12 mouse cellular contexts compared by ENCODE assay signal in the genomic region with DNA sequence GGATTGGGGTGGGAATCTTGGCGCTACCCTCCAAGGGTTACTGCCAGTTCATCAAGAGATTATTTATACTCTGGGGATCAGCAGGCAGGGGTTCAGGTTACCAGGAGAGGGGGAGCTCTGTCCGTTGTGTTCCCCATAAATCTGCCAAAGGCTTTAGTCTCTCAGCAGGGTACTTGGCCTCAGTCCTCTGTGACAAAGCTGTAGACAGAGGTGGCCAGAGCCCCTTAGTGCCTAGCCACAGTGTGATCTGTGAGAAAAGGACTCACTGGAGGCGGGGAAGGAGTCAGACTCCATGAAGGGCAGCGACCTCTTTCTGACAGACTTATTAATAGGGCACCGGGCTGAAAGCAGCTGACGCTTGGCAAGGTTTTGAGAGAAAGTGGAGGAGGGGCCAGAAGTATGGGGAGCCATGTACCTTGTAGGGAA. TPM values are rescaled to one million over a fixed set of nuclear protein-coding genes. Genes with fewer than 3 reads are reported as not detected.
DNase-seq lines count a peak whose midpoint lies in the region; ATAC-seq and TF ChIP-seq lines count a peak whose summit lies in the region.
"Had no signal": no experiment of that assay in that cellular context is flagged by ENCODE, and none has a peak within 500 bp of the region (broad histone marks: within the 10 kb centered on the region; RNA-seq: fewer than 3 reads in every experiment).

No protein-coding gene starts in this region.

- no peak overlapping the region for H3K9ac ChIP-seq in midbrain, embryonic 11.5 days (ENCODE audit: low read length)
- H3K9ac ChIP-seq in midbrain, embryonic 14.5 days (replicated peaks; ENCODE audit: low read length): no peak overlapping the region
- H3K9ac ChIP-seq: hindbrain, embryonic 12.5 days had no signal

- H3K9me3 ChIP-seq in midbrain, embryonic 11.5 days (ENCODE audit: control insufficient read depth, low read length): no peaks in the 10 kb centered on the region
- no peaks in the 10 kb centered on the region for H3K9me3 ChIP-seq in midbrain, embryonic 14.5 days (ENCODE audit: control insufficient read depth, low read length)
- H3K9me3 ChIP-seq: hindbrain, embryonic 12.5 days had no signal

- H3K4me3 ChIP-seq in midbrain, embryonic 11.5 days (ENCODE audit: low read depth, low read length): no peak overlapping the region
- H3K4me3 ChIP-seq in midbrain, embryonic 14.5 days (replicated peaks; ENCODE audit: low read depth, low read length): no peak overlapping the region
- peak overlapping the region; percentile 65 for H3K4me3 ChIP-seq in gastrocnemius, adult 2 months
- H3K4me3 ChIP-seq in left cerebral cortex, adult 2 months: no peak overlapping the region
- H3K4me3 ChIP-seq: hindbrain, embryonic 12.5 days had no signal

- intact Hi-C loops in gastrocnemius, adult 2 months (cut with DNase I): no loop called here
- intact Hi-C loops in left cerebral cortex, adult 2 months (cut with DNase I): no loop called here

- no peak for TF ChIP-seq CTCF in gastrocnemius, adult 2 months (IDR thresholded peaks at IDR 0.05)
- TF ChIP-seq CTCF in left cerebral cortex, adult 2 months (IDR thresholded peaks at IDR 0.05): no peak

- no peaks in the 10 kb centered on the region for H3K27me3 ChIP-seq in midbrain, embryonic 11.5 days (ENCODE audit: control insufficient read depth, insufficient read depth, low read length)
- no peaks in the 10 kb centered on the region for H3K27me3 ChIP-seq in midbrain, embryonic 14.5 days (ENCODE audit: control insufficient read depth, insufficient read depth, low read length)
- H3K27me3 ChIP-seq: CH12.LX; hindbrain, embryonic 12.5 days had no signal

- H3K36me3 ChIP-seq in midbrain, embryonic 11.5 days (ENCODE audit: control insufficient read depth, insufficient read depth, low read length): 0 out of 2 replicates have a peak, but pooled peaks cover 5% of the 10 kb centered on the region
- H3K36me3 ChIP-seq in midbrain, embryonic 14.5 days (ENCODE audit: control insufficient read depth, insufficient read depth, low read length): peaks cover 23% of the 10 kb centered on the region

- DNase-seq in midbrain, embryonic 11.5 days (ENCODE audit: low spot score, missing footprints): peak; percentile 70
- no peak for DNase-seq in midbrain, embryonic 14.5 days
- peak; percentile 86 for DNase-seq in gastrocnemius, adult 2 months
- peak; percentile 90 for DNase-seq in kidney, adult 9 months
- DNase-seq in skeletal muscle tissue, adult 2 months (ENCODE audit: low read depth, low spot score): peak; percentile 88
- no peak for DNase-seq in left cerebral cortex, adult 2 months (ENCODE audit: extremely low spot score in 1 of 2, low spot score in 2 of 2)
- DNase-seq in retina, embryonic 14.5 days (ENCODE audit: low spot score): no peak
- no peak for DNase-seq in lung, adult 18-20 months
- DNase-seq: layer of hippocampus, adult 9-11 months had no signal

- ATAC-seq in midbrain, embryonic 11.5 days (ENCODE audit: low FRiP score): no peak
- ATAC-seq in midbrain, embryonic 14.5 days (ENCODE audit: low FRiP score, low TSS enrichment): no peak

- 58% methylated on average over 6 of the region's 6 CpGs for WGBS in midbrain, embryonic 11.5 days
- WGBS in midbrain, embryonic 14.5 days: 54% methylated on average over 6 of the region's 6 CpGs

- peaks cover 4% of the 10 kb centered on the region for H3K4me1 ChIP-seq in midbrain, embryonic 11.5 days (ENCODE audit: control insufficient read depth, insufficient read depth, low read length)
- peaks cover 6% of the 10 kb centered on the region for H3K4me1 ChIP-seq in midbrain, embryonic 14.5 days (ENCODE audit: control insufficient read depth, insufficient read depth, low read length)

- no peak overlapping the region for H3K27ac ChIP-seq in midbrain, embryonic 11.5 days (ENCODE audit: low read depth, low read length)
- no peak overlapping the region for H3K27ac ChIP-seq in midbrain, embryonic 14.5 days (replicated peaks; ENCODE audit: low read depth, low read length)
- peak overlapping the region; percentile 94 for H3K27ac ChIP-seq in gastrocnemius, adult 2 months
- no peak overlapping the region for H3K27ac ChIP-seq in left cerebral cortex, adult 2 months
- H3K27ac ChIP-seq: hindbrain, embryonic 12.5 days had no signal

- H3K4me2 ChIP-seq in midbrain, embryonic 11.5 days: no peak overlapping the region
- H3K4me2 ChIP-seq in midbrain, embryonic 14.5 days (ENCODE audit: low read length): no peak overlapping the region
- H3K4me2 ChIP-seq: hindbrain, embryonic 12.5 days; liver, embryonic 11.5 days had no signal

RNA-seq across cellular contexts. Expression of a gene that starts 4.6 kb away (rescaled TPM):
- 84.9 and 86.3 TPM in 2 replicates for polyA plus RNA-seq in midbrain, embryonic 11.5 days (2014; fragmentation: Nextera tagmentation; extraction: Ambion mirVana)
- 86.6 and 102 TPM in 2 replicates for polyA plus RNA-seq in midbrain, embryonic 14.5 days (2014; fragmentation: Nextera tagmentation; extraction: Ambion mirVana)
- 10 to 100 TPM; 33.2 to 40.7 TPM for total RNA-seq in gastrocnemius, adult 2 months (2021)
- total RNA-seq in left cerebral cortex, adult 2 months (2021): 10 to 100 TPM; 45.6 to 49.7 TPM

RNA-seq across cellular contexts. Expression of a gene that starts 4.6 kb away (rescaled TPM):
- polyA plus RNA-seq in midbrain, embryonic 11.5 days (2014; fragmentation: Nextera tagmentation; extraction: Ambion mirVana): 16.1 and 17.4 TPM in 2 replicates
- 31.7 and 34.7 TPM in 2 replicates for polyA plus RNA-seq in midbrain, embryonic 14.5 days (2014; fragmentation: Nextera tagmentation; extraction: Ambion mirVana)
- total RNA-seq in gastrocnemius, adult 2 months (2021): 1 to 10 TPM; 6.7 to 7.2 TPM
- 10 to 100 TPM; 13.5 to 16.1 TPM for total RNA-seq in left cerebral cortex, adult 2 months (2021)

RNA-seq across cellular contexts. Expression of a gene that starts 5.0 kb away (rescaled TPM):
- 0.97 TPM in 1 of 2 replicates, not detected in the other for polyA plus RNA-seq in midbrain, embryonic 11.5 days (2014; fragmentation: Nextera tagmentation; extraction: Ambion mirVana)
- polyA plus RNA-seq in midbrain, embryonic 14.5 days (2014; fragmentation: Nextera tagmentation; extraction: Ambion mirVana): 0.47 and 0.49 TPM in 2 replicates
- 100 to 1,000 TPM; 598 to 814 TPM for total RNA-seq in gastrocnemius, adult 2 months (2021)
- total RNA-seq in left cerebral cortex, adult 2 months (2021): under 1 TPM in 1 of 2 experiments, not detected in 1; 0.82 TPM

RNA-seq across cellular contexts. Expression of a gene that starts 12.9 kb away (rescaled TPM):
- polyA plus RNA-seq in midbrain, embryonic 11.5 days (2014; fragmentation: Nextera tagmentation; extraction: Ambion mirVana): 2.2 and 2.9 TPM in 2 replicates
- polyA plus RNA-seq in midbrain, embryonic 14.5 days (2014; fragmentation: Nextera tagmentation; extraction: Ambion mirVana): 0.92 and 3.4 TPM in 2 replicates
- under 1 TPM; 0.42 to 0.87 TPM for total RNA-seq in gastrocnemius, adult 2 months (2021)
- total RNA-seq in left cerebral cortex, adult 2 months (2021): 1 to 10 TPM; 2.5 to 2.6 TPM

RNA-seq across cellular contexts. Expression of a gene that starts 18.4 kb away (rescaled TPM):
- polyA plus RNA-seq in midbrain, embryonic 11.5 days (2014; fragmentation: Nextera tagmentation; extraction: Ambion mirVana): 221 and 238 TPM in 2 replicates
- 194 and 204 TPM in 2 replicates for polyA plus RNA-seq in midbrain, embryonic 14.5 days (2014; fragmentation: Nextera tagmentation; extraction: Ambion mirVana)
- 10 to 100 TPM; 48.9 to 73.2 TPM for total RNA-seq in gastrocnemius, adult 2 months (2021)
- total RNA-seq in left cerebral cortex, adult 2 months (2021): 10 to 100 TPM; 42.1 to 43.1 TPM

Comparison
In these comparisons a context has a peak if more than half of its experiments do, and no peak if none do; other contexts are left out.
1. DNase-seq: peak in midbrain, embryonic 11.5 days (single experiment), gastrocnemius, adult 2 months (single experiment), kidney, adult 9 months (single experiment) and skeletal muscle tissue, adult 2 months (single experiment); none in midbrain, embryonic 14.5 days (single experiment), left cerebral cortex, adult 2 months (0 of 2), retina, embryonic 14.5 days (single experiment) and lung, adult 18-20 months (0 of 2).
2. RNA of a gene that starts 5.0 kb away (total RNA-seq): 598 to 814 TPM in gastrocnemius, adult 2 months; 0.82 TPM in left cerebral cortex, adult 2 months; every median in the first group is over 100 times any median in the second.